Mouse (Mus musculus): ENCODE results near the gene Alg11. TPM values are rescaled to one million over a fixed set of nuclear protein-coding genes. Genes with fewer than 3 reads are reported as not detected.
A peak's percentile ranks its signal among the peaks of the same experiment; 100 is the strongest.

Alg11 gene
- total and polyA plus RNA-seq, 3 experiments: 10.9 to 14.3 (median 13.7) TPM

DNA sequence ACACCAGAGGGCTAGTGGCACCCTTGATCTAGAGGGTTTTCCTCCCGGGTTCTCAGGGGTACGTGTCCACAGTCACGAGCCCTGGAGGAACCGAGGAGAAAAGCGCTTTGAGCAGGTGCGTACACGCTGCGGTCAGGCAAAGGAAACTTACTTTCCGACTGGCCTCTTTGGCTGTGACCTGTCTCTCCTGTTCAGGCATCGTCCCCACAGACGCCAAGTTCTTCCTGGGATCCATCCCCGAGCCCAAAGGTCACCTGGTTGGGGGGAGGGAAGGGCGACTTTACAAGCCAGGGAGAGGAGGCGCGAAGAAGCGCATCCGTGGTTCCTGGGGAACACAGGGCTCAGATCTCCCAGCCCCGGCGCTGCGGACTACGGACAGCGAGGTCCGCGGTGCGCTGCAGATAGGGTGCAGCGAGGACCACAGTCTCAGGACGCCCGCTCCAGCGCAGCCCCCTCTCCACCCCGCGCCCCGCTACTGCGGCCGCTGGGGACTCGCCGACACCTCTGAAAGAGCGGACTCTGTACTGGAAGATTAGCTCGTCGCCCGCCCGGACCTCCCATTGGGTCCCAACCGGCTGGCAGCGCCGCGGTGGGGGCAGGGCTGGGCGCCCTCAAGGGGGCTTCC is 588 bp upstream of the Alg11 start, which contains the start of gene Atp7b (continued):
- TF ChIP-seq SMC3 (IDR thresholded peaks at IDR 0.05; ENCODE audit: low read depth, low read length): no peak
- no peak for TF ChIP-seq ZNF384 (IDR thresholded peaks at IDR 0.05; ENCODE audit: low read depth, low read length)
- peak; percentile 48; the same call in 1 of the 2 replicates for TF ChIP-seq MAX (IDR thresholded peaks at IDR 0.05; ENCODE audit: low read length)
- no peak for TF ChIP-seq RAD21 (IDR thresholded peaks at IDR 0.05; ENCODE audit: low read depth, low read length)
- TF ChIP-seq JUN (IDR thresholded peaks at IDR 0.05; ENCODE audit: insufficient read depth, low read depth, low read length): no peak
- TF ChIP-seq MAZ (IDR thresholded peaks at IDR 0.05; ENCODE audit: low read depth, low read length): peak; percentile 66; the same call in 1 of the 2 replicates
- no peak for TF ChIP-seq MEF2A (IDR thresholded peaks at IDR 0.05; ENCODE audit: borderline replicate concordance, low read depth, low read length)
- TF ChIP-seq CHD1 (IDR thresholded peaks at IDR 0.05; ENCODE audit: low read depth, low read length): no peak

DNA sequence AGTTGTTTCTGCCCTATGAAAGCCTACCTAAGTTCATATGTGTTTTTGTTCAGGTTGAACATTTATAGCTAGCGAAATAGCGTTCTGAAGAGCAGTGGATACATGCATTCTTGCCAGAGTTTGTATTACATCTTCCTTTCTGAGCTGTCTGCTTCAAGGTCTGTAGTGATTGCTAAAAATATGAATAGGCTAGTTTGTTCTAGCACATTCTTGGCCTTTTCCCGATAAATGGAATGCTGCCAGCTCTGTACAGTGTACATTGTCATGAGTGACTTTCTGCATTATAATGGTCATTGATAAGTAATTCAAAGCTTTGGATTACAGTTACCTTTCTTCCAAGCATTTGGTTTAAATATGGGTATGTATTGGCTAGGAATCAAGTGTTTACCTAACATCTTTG is 605 bp downstream of the Alg11 start:
- peaks cover 41% of the 10 kb centered on the region for H3K27me3 ChIP-seq (replicated peaks)
- dilution Hi-C loops (cut with MboI; ENCODE audit: extremely low pct_ligation_motif_present, extremely low pct_unique_long_range_greater_than_20kb, low sequenced_read_pairs): no loop called here
- H3K36me3 ChIP-seq (replicated peaks in 1 of 2; ENCODE audit: control insufficient read depth in 1 of 2, insufficient read depth in 1 of 2, low read length in 1 of 2): peaks cover 16 to 38% of the 10 kb centered on the region in 2 experiments
- peak overlapping the region; percentile 66 for H3K9ac ChIP-seq (ENCODE audit: insufficient read depth, low read depth)
- H3K9me3 ChIP-seq (replicated peaks; ENCODE audit: low read length): peaks cover 13% of the 10 kb centered on the region
- peak overlapping the region; percentile 86; the same call in 1 of the 2 replicates for H3K4me2 ChIP-seq (ENCODE audit: insufficient read depth, low read depth, poor library complexity, severe bottlenecking)
- DNase-seq (ENCODE audit: extremely low read depth): no peak
- peak overlapping the region; percentile 73 to 99 (median 82) for H3K4me3 ChIP-seq (replicated peaks in 1 of 3; ENCODE audit: low read depth in 2 of 3, low read length in 2 of 3, poor library complexity in 1 of 3)
- no peak overlapping the region for H3K27ac ChIP-seq (ENCODE audit: insufficient read depth, low read depth)
- H3K4me1 ChIP-seq (ENCODE audit: control insufficient read depth in 1 of 2, insufficient read depth in 2 of 2): peaks cover 3 to 19% of the 10 kb centered on the region in 2 experiments
- no peak for TF ChIP-seq RCOR1 (conservative IDR thresholded peaks at IDR 0.05; ENCODE audit: low read depth, low read length)
- TF ChIP-seq ZNF384 (IDR thresholded peaks at IDR 0.05; ENCODE audit: low read depth, low read length): no peak
- TF ChIP-seq POLR2A (IDR thresholded peaks at IDR 0.05; ENCODE audit: low read depth, low read length): no peak
- TF ChIP-seq CHD2 (IDR thresholded peaks at IDR 0.05; ENCODE audit: low read length): no peak
- no peak for TF ChIP-seq CHD1 (IDR thresholded peaks at IDR 0.05; ENCODE audit: low read depth, low read length)
- in situ Hi-C loops (cut with MboI; ENCODE audit: low pct_ligation_motif_present, low pct_unique_long_range_greater_than_20kb, low sequenced_read_pairs): no loop called here
- peaks cover 8% of the 10 kb centered on the region; the same call in 1 of the 2 replicates for H3K79me2 ChIP-seq (replicated peaks; ENCODE audit: control insufficient read depth, extremely low read depth, insufficient read depth, poor library complexity, severe bottlenecking)

DNA sequence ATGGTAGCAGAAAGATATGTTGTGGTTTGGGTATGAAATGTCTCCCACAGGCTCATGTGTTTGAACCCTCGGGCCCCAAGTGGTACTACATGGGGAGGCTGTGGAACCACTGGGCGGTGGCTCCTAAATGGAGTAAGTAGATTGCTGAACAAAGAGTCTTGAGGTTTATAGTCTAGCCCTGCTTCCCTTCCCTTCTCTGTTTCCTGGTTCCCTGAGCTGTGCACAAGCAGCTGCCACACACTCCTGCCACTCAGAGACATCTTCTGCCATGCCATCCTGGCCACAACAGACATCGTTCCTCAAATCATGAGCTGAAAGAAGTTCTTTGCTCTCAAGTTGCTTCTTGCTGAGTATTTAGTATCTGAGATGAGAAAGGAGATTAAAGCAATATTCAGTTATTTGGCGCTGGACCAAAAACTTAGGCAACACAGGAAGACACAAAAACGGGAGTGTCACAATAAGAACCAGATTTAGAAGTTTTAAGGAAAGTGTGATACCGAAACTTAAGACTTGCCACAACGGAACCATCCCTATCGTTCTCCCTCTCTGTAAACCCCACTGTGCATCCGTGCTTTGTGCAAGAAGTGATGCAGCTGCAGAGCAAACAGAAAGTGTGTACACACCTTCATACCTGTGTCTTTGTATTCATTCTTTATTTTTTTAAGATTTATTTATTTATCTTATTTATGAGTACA is 18.9 kb downstream of the Alg11 start:
- Histone ChIP-seq H3K4me2 (ENCODE audit: insufficient read depth, low read depth, poor library complexity, severe bottlenecking) (no peak overlapping the region), H3K9ac (ENCODE audit: insufficient read depth, low read depth) (no peak overlapping the region), H3K79me2 (replicated peaks; ENCODE audit: control insufficient read depth, extremely low read depth, insufficient read depth, poor library complexity, severe bottlenecking) (no peaks in the 10 kb centered on the region), H3K27me3 (replicated peaks) (no peaks in the 10 kb centered on the region), H3K4me3 (replicated peaks in 1 of 3; ENCODE audit: low read depth in 2 of 3, low read length in 2 of 3, poor library complexity in 1 of 3) (no peak overlapping the region), H3K36me3 (replicated peaks in 1 of 2; ENCODE audit: control insufficient read depth in 1 of 2, insufficient read depth in 1 of 2, low read length in 1 of 2) (no peaks in the 10 kb centered on the region), H3K9me3 (replicated peaks; ENCODE audit: low read length) (no peaks in the 10 kb centered on the region), H3K4me1 (ENCODE audit: control insufficient read depth in 1 of 2, insufficient read depth in 2 of 2) (no peaks in the 10 kb centered on the region), H3K27ac (ENCODE audit: insufficient read depth, low read depth) (no peak overlapping the region)
- DNase-seq (ENCODE audit: extremely low read depth): no peak
- dilution Hi-C loops (cut with MboI; ENCODE audit: extremely low pct_ligation_motif_present, extremely low pct_unique_long_range_greater_than_20kb, low sequenced_read_pairs): no loop called here
- in situ Hi-C loops (cut with MboI; ENCODE audit: low pct_ligation_motif_present, low pct_unique_long_range_greater_than_20kb, low sequenced_read_pairs): no loop called here
- no peak for TF ChIP-seq ZMIZ1 (IDR thresholded peaks at IDR 0.05; ENCODE audit: low read depth, low read length)
- TF ChIP-seq RAD21 (IDR thresholded peaks at IDR 0.05; ENCODE audit: low read depth, low read length): no peak
- TF ChIP-seq ZC3H11A (IDR thresholded peaks at IDR 0.05; ENCODE audit: low read depth, low read length): no peak
- TF ChIP-seq IRF4 (IDR thresholded peaks at IDR 0.05; ENCODE audit: low read depth, low read length): no peak
- TF ChIP-seq GABPA (IDR thresholded peaks at IDR 0.05; ENCODE audit: insufficient replicate concordance, low read depth, low read length): no peak
- no peak for TF ChIP-seq E2F4 (IDR thresholded peaks at IDR 0.05; ENCODE audit: insufficient replicate concordance, low read depth, low read length)
- TF ChIP-seq USF1 (IDR thresholded peaks at IDR 0.05; ENCODE audit: low read depth, low read length): no peak
- no peak for TF ChIP-seq CHD1 (IDR thresholded peaks at IDR 0.05; ENCODE audit: low read depth, low read length)
- TF ChIP-seq KAT2A (IDR thresholded peaks at IDR 0.05; ENCODE audit: insufficient replicate concordance, low read length): no peak
- TF ChIP-seq MXI1 (IDR thresholded peaks at IDR 0.05; ENCODE audit: low read depth, low read length): no peak
- no peak for TF ChIP-seq UBTF (IDR thresholded peaks at IDR 0.05; ENCODE audit: low read depth, low read length)
- no peak for TF ChIP-seq SMC3 (IDR thresholded peaks at IDR 0.05; ENCODE audit: low read depth, low read length)
